Mouse (Mus musculus) forebrain, embryonic 12.5 days (tissue): ENCODE measurements around the gene Bud31. TPM values are rescaled to one million over a fixed set of nuclear protein-coding genes. Genes with fewer than 3 reads are reported as not detected.
"Not testable (repeated sequence)": the region's sequence is repeated elsewhere in the genome, so short reads cannot be mapped to it uniquely, and the experiment has no call there.

Experiments used
- ATAC-seq: fragments of 200-750 bp; cut with Nextera tagmentation; 2 replicates; pipeline ENCODE4 v1.8.0; 2017; ENCODE audit warnings: moderate TSS enrichment; ENCODE audit not compliant: low FRiP score
- H3K27ac ChIP-seq: fragments of 300-500 bp; sonication (generic); 2 replicates; pipeline ENCODE4 v1.5.1; 2016; ENCODE audit warnings: mild to moderate bottlenecking
- H3K27me3 ChIP-seq: fragments of 300-500 bp; sonication (generic); 2 replicates; pipeline ENCODE4 v1.6.1; 2016; ENCODE audit warnings: mild to moderate bottlenecking
- H3K36me3 ChIP-seq: fragments of 300-500 bp; sonication (generic); replicated peaks from 2 replicates; pipeline ENCODE4 v1.6.1; 2016; ENCODE audit warnings: mild to moderate bottlenecking
- H3K4me1 ChIP-seq: fragments of 300-500 bp; sonication (generic); 2 replicates; pipeline ENCODE4 v1.6.1; 2016
- H3K4me2 ChIP-seq: fragments of 300-500 bp; sonication (generic); 2 replicates; pipeline ENCODE4 v1.6.1; 2016; ENCODE audit warnings: mild to moderate bottlenecking, moderate library complexity
- H3K4me3 ChIP-seq: fragments of 300-500 bp; sonication (generic); replicated peaks from 2 replicates; pipeline ENCODE4 v1.5.1; 2016; ENCODE audit warnings: mild to moderate bottlenecking
- H3K9ac ChIP-seq: fragments of 300-500 bp; sonication (generic); 2 replicates; pipeline ENCODE4 v1.6.1; 2016; ENCODE audit warnings: mild to moderate bottlenecking
- H3K9me3 ChIP-seq: fragments of 300-500 bp; sonication (generic); 2 replicates; pipeline ENCODE4 v1.6.1; 2016
- WGBS: fragments of 180-500 bp; shearing (Covaris S2); methylation state at CpG from one replicate; pipeline ENCODE4 v1.1.7; 2016; 5-methylcytosine and 5-hydroxymethylcytosine counted together
- polyA plus RNA-seq: library from polyadenylated mRNA; unstranded; fragments of >200 nt; fragmentation: Nextera tagmentation; extraction: Ambion mirVana; gene quantifications from 2 replicates; pipeline ENCODE4 v1.2.1, GENCODE M21; 2016

Bud31 gene
- polyA plus RNA-seq, 1 experiment from 2014 or later = 225 TPM

DNA sequence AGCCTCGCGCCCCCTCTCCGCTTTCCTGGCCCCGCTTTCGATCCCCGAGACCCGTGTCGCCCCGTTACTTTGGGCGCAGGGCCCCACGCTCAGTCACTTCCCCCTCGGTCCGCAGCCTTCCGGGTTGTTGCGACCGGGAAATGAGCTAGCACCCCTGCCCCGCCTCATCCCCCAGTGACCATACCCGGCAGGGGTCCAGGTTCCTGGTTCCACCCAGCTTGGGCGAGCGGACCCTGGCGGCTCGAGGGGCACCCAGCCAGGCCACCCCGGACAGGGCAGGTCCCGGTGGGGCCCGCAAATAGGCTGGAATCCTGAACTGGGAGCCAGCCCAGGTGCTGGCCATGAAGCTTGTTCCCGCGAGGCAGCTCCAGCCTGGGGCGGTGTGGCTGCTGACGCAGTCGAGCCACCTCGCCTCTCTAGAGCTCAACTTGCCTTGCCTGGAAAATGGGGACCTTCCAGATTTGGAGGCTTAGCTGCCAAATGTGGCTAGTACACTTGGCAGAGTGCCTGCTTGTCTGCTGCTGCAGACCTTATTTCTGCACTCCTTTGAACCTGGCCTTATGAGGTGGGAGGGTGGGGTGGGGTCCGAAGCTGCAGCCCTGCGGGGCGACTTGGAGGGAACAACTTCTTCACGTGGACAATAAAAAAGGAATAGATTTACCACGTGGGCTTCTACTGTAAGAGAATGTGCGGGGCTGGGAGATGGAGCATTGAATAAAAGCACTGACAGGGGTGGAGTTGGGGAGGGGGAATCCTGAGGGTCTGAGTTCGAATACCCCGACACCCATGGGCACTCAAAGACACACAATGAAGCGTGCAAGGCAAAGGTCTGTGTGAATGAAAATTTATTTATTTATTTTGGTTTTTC lies 25.3 kb upstream of the Bud31 start:
- peak; percentile 33 for ATAC-seq
- Histone ChIP-seq H3K9ac (peak overlapping the region; percentile 60), H3K36me3 (peaks cover 9% of the 10 kb centered on the region), H3K27ac (no peak overlapping the region), H3K4me1 (peaks cover 11% of the 10 kb centered on the region; the same call in 1 of the 2 replicates), H3K27me3 (peaks cover 39% of the 10 kb centered on the region), H3K9me3 (0 out of 2 replicates have a peak, but pooled peaks cover 3% of the 10 kb centered on the region), H3K4me3 (peak overlapping the region; percentile 53), H3K4me2 (peak overlapping the region; percentile 70)
- WGBS = 17% methylated on average over 40 of the region's 40 CpGs

GRCm38 (mm10) chr5:145115736-145116135 lies 24.4 kb upstream of the Bud31 start:
- Histone ChIP-seq H3K4me1 (peaks cover 11% of the 10 kb centered on the region; the same call in 1 of the 2 replicates), H3K27ac (no peak overlapping the region), H3K9ac (no peak overlapping the region), H3K4me3 (no peak overlapping the region), H3K9me3 (0 out of 2 replicates have a peak, but pooled peaks cover 3% of the 10 kb centered on the region), H3K27me3 (peaks cover 39% of the 10 kb centered on the region), H3K36me3 (peaks cover under 1% of the 10 kb centered on the region), H3K4me2 (no peak overlapping the region)
- no peak for ATAC-seq
- 94% methylated on average over 5 of the region's 5 CpGs for WGBS

DNA sequence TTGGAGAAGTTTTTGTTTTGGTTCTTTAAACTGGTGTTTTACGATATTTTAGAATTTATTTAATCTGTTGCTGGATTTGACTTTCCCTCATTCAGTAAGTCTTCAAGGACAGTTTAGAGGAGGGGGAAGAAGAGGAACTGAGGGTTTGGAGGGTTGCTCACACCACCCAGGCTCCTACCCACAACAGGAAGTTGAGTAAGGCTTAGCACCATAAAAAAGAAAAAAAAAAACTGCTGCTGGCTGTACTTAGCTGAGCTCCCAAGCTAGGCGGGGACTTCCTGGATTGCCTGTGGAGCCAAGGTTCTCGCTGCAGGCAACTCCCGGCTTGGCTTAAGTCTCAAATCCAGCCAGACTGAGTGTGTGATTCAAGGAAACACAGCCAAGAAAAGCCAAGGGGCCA lies 23.8 kb upstream of the Bud31 start:
- 0 out of 2 replicates have a peak, but pooled peaks cover 3% of the 10 kb centered on the region for H3K9me3 ChIP-seq
- 70% methylated on average over 4 of the region's 4 CpGs for WGBS
- H3K4me1 ChIP-seq = peaks cover 11% of the 10 kb centered on the region; the same call in 1 of the 2 replicates
- no peaks in the 10 kb centered on the region for H3K36me3 ChIP-seq
- no peak overlapping the region for H3K9ac ChIP-seq
- no peak overlapping the region for H3K4me3 ChIP-seq
- H3K27ac ChIP-seq = no peak overlapping the region
- ATAC-seq = no peak
- H3K4me2 ChIP-seq = no peak overlapping the region
- peaks cover 39% of the 10 kb centered on the region for H3K27me3 ChIP-seq

DNA sequence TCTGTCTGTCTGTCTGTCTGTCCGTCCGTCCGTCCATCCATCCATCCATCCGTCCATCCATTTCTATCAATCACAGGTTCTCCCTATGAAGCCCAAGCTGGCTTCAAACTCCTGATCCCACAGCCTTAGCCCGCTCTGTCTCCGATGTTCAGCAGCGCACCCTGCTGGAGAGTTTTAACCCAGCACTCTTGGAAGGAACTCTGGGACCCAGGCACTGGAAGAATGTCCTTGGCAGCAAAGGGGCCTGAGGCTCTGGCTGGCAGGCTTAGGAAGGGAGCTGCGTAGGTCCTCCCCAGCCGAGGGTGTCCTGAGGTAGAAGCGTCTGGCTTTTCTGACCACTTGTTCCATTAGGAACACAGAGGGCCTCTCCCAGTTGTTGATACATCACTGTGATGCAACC lies 23.2 kb upstream of the Bud31 start:
- Histone ChIP-seq H3K4me3 (no peak overlapping the region), H3K4me2 (no peak overlapping the region), H3K36me3 (no peaks in the 10 kb centered on the region), H3K27me3 (peaks cover 39% of the 10 kb centered on the region), H3K27ac (no peak overlapping the region), H3K4me1 (peaks cover 11% of the 10 kb centered on the region; the same call in 1 of the 2 replicates), H3K9me3 (0 out of 2 replicates have a peak, but pooled peaks cover 3% of the 10 kb centered on the region), H3K9ac (no peak overlapping the region)
- 47% methylated on average over 10 of the region's 10 CpGs for WGBS
- no peak for ATAC-seq

- peaks cover 34% of the 10 kb centered on the region for H3K27me3 ChIP-seq
- no peak overlapping the region for H3K9ac ChIP-seq
- 0 out of 2 replicates have a peak, but pooled peaks cover 3% of the 10 kb centered on the region for H3K9me3 ChIP-seq
- 0 out of 2 replicates have a peak, but pooled peaks cover under 1% of the 10 kb centered on the region for H3K36me3 ChIP-seq
- no peak for ATAC-seq
- 76% methylated on average over 6 of the region's 6 CpGs for WGBS
- H3K4me2 ChIP-seq = no peak overlapping the region
- H3K27ac ChIP-seq = no peak overlapping the region
- no peak overlapping the region for H3K4me3 ChIP-seq
- H3K4me1 ChIP-seq = peaks cover 11% of the 10 kb centered on the region; the same call in 1 of the 2 replicates
Observed at GRCm38 (mm10) chr5:145118005-145118404, 22.2 kb upstream of the Bud31 start.

- Histone ChIP-seq H3K27ac (no peak overlapping the region), H3K4me2 (no peak overlapping the region), H3K9me3 (0 out of 2 replicates have a peak, but pooled peaks cover 3% of the 10 kb centered on the region), H3K36me3 (peaks cover 5% of the 10 kb centered on the region), H3K9ac (no peak overlapping the region), H3K4me1 (peaks cover 11% of the 10 kb centered on the region; the same call in 1 of the 2 replicates), H3K4me3 (no peak overlapping the region), H3K27me3 (peaks cover 30% of the 10 kb centered on the region)
- no peak for ATAC-seq
- WGBS = 88% methylated on average over 5 of the region's 5 CpGs
Observed at GRCm38 (mm10) chr5:145118461-145118860, 21.7 kb upstream of the Bud31 start.

DNA sequence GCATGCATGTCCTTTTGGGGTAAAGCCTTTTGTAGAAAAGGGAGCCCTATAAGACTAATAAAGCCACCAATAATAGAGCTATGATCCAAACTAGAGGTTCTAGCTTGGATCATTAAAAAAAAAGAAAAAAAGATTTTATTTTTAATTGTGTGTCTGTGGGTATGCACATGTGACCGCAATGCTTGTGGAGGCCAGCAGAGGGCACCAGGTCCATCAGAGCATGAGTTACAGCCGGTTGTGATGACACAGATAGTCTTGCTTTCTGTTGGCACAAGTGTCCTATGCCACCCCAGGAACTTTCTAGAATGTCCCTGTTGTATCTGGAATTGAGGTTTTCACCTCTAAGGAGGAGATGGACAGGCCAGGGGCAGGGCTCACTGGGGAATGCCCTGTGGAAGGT lies 20.8 kb upstream of the Bud31 start:
- Histone ChIP-seq H3K27me3 (peaks cover 21% of the 10 kb centered on the region), H3K9ac (no peak overlapping the region), H3K4me3 (no peak overlapping the region), H3K27ac (no peak overlapping the region), H3K4me1 (peaks cover 4% of the 10 kb centered on the region; the same call in 1 of the 2 replicates), H3K4me2 (no peak overlapping the region), H3K36me3 (peaks cover 14% of the 10 kb centered on the region), H3K9me3 (0 out of 2 replicates have a peak, but pooled peaks cover 3% of the 10 kb centered on the region)
- 85% methylated on average over 2 of the region's 2 CpGs for WGBS
- no peak for ATAC-seq

- H3K9ac ChIP-seq = no peak overlapping the region
- no peak overlapping the region for H3K4me2 ChIP-seq
- H3K27ac ChIP-seq = no peak overlapping the region
- ATAC-seq = no peak
- H3K36me3 ChIP-seq = peaks cover 29% of the 10 kb centered on the region
- no peaks in the 10 kb centered on the region for H3K4me1 ChIP-seq
- 0 out of 2 replicates have a peak, but pooled peaks cover 3% of the 10 kb centered on the region for H3K9me3 ChIP-seq
- no peak overlapping the region for H3K4me3 ChIP-seq
- 68% methylated on average over 7 of the region's 7 CpGs for WGBS
- H3K27me3 ChIP-seq = peaks cover 6% of the 10 kb centered on the region; the same call in 1 of the 2 replicates
Observed at GRCm38 (mm10) chr5:145120921-145121320, 19.2 kb upstream of the Bud31 start.

DNA sequence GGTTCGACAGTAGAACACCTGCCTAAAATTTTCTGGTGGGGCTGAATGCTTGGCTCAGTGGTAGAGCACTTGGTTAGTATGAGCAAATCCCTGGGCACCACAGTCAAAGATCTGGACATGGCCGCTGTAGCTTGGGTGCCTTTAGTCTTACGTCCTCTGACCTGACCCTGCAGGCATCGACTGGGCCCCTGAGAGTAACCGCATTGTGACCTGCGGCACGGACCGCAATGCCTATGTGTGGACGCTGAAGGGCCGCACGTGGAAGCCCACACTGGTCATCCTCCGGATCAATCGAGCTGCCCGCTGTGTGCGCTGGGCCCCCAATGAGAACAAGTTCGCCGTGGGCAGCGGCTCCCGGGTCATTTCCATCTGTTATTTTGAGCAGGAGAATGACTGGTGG lies 16.8 kb upstream of the Bud31 start:
- WGBS = 95% methylated on average over 19 of the region's 19 CpGs

GRCm38 (mm10) chr5:145126580-145126979 lies 13.6 kb upstream of the Bud31 start:
- no peak overlapping the region for H3K27ac ChIP-seq
- no peak overlapping the region for H3K4me2 ChIP-seq
- H3K4me1 ChIP-seq = no peaks in the 10 kb centered on the region
- no peaks in the 10 kb centered on the region for H3K9me3 ChIP-seq
- peaks cover 84% of the 10 kb centered on the region for H3K36me3 ChIP-seq
- no peaks in the 10 kb centered on the region for H3K27me3 ChIP-seq
- no peak overlapping the region for H3K9ac ChIP-seq
- no peak overlapping the region for H3K4me3 ChIP-seq
- ATAC-seq = no peak
- WGBS = 91% methylated on average over 9 of the region's 9 CpGs

More for the DNA sequence above, 16.8 kb upstream of the Bud31 start:
- H3K36me3 ChIP-seq = peaks cover 52% of the 10 kb centered on the region
- H3K4me3 ChIP-seq = no peak overlapping the region
- H3K4me1 ChIP-seq = no peaks in the 10 kb centered on the region
- no peak for ATAC-seq
- 0 out of 2 replicates have a peak, but pooled peaks cover 3% of the 10 kb centered on the region for H3K9me3 ChIP-seq
- H3K27ac ChIP-seq = no peak overlapping the region
- H3K27me3 ChIP-seq = no peaks in the 10 kb centered on the region
- no peak overlapping the region for H3K4me2 ChIP-seq
- no peak overlapping the region for H3K9ac ChIP-seq

DNA sequence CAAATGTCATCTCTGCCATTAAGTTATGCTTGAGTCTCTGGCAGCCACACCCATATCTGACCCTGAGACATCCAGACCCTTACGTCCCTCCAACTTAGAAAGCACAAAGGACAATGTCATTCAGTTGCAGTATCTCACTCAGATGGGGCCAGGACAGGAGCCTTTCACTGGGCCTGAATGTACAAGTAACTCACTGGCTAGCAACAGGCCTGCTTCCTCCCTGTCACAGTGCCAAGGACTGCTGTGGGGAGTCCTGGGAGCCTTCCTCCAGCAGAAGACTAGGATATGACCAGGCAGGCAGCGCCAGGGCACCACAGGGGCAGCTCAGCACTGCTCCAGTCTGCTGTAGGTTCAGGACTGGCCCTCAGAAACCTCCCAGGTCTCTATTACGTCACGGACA lies 11.0 kb upstream of the Bud31 start:
- Histone ChIP-seq H3K27ac (no peak overlapping the region), H3K27me3 (no peaks in the 10 kb centered on the region), H3K4me1 (no peaks in the 10 kb centered on the region), H3K4me3 (no peak overlapping the region), H3K36me3 (peaks cover 97% of the 10 kb centered on the region), H3K9ac (no peak overlapping the region), H3K4me2 (no peak overlapping the region), H3K9me3 (no peaks in the 10 kb centered on the region)
- no peak for ATAC-seq
- WGBS = 94% methylated on average over 4 of the region's 4 CpGs

DNA sequence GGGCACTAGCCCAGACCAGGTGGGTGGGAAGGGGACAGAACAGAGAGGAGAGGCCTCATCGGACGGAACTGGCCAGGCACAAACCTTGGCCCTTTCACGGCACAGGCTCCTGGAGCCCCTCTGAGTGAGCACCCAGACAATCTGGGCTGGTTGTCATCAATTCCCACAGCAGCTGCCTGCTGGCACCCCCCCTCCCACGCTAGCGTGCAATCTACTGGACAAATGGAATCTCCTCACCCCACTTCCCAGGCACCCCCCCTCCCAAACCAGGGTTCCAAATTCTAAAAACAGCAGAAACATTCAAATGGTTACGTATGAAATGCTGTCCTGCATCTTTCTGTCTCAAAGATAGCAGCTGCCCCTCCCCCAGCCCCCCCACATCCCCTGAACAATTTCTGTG lies 10.4 kb upstream of the Bud31 start:
- not testable (repeated sequence) for H3K4me2 ChIP-seq, H3K9me3 ChIP-seq, H3K4me3 ChIP-seq, ATAC-seq, H3K4me1 ChIP-seq, H3K9ac ChIP-seq, H3K27ac ChIP-seq, H3K27me3 ChIP-seq
- WGBS = 93% methylated on average over 6 of the region's 6 CpGs
- peaks cover 97% of the 10 kb centered on the region for H3K36me3 ChIP-seq
